Mouse (Mus musculus) effector memory CD4-positive, alpha-beta T cell, adult 5 months (primary cell): ENCODE measurements around the gene Mpp5. TPM values are rescaled to one million over a fixed set of nuclear protein-coding genes. Genes with fewer than 3 reads are reported as not detected.

Source experiments
- polyA plus RNA-seq: library from polyadenylated mRNA; unstranded; fragments of 100-300 nt; shearing (Covaris generic); gene quantifications from one replicate; pipeline ENCODE4 v1.2.1, GENCODE M21; 2017

The Mpp5 gene
- 11.2 TPM for polyA plus RNA-seq

GRCm38 (mm10) chr12:78748557-78749377 lies at the start of gene Mpp5:
TSS of gene Mpp5 (plus strand) at chr12:78748907.

GRCm38 (mm10) chr12:78861496-78862253 lies 113.0 kb downstream of the Mpp5 start, which contains the start of the genes Atp6v1d and Eif2s1:
TSS of gene Atp6v1d (minus strand) at chr12:78861638.
TSS of gene Eif2s1 (plus strand) at chr12:78861819.

Other genes starting within 250 kb of the Mpp5 start
- not detected for gene Fam71d, start 57.4 kb upstream of the Mpp5 start, polyA plus RNA-seq
- 102 TPM for gene Atp6v1d, start 112.7 kb downstream of the Mpp5 start, polyA plus RNA-seq
- 168 TPM for gene Eif2s1, start 112.9 kb downstream of the Mpp5 start, polyA plus RNA-seq
- gene Plek2, start 158.1 kb downstream of the Mpp5 start, polyA plus RNA-seq: 0.24 TPM